Mouse (Mus musculus): Measurements from ENCODE around the gene Trim2.

- TF ChIP-seq CTCF (IDR thresholded peaks at IDR 0.05; ENCODE audit: control insufficient read depth, insufficient read depth, low read length) (no peak), POLR2A (IDR thresholded peaks at IDR 0.05; ENCODE audit: borderline replicate concordance, control insufficient read depth, low read depth, low read length) (no peak)
Observed at GRCm38 (mm10) chr3:84250275-84250674, 56.4 kb downstream of the Trim2 start.

Measured in bone marrow, adult 2 months (tissue).